Mouse (Mus musculus) CD4-positive helper T cell, adult 2 months (primary cell): ENCODE measurements around the gene Dusp15.

Experiments
- DNase-seq: peaks from one replicate; pipeline ENCODE4 v3.0.0-alpha.2; 2012; ENCODE audit warnings: low read depth, missing footprints, low spot score

Gene Dusp15

DNA sequence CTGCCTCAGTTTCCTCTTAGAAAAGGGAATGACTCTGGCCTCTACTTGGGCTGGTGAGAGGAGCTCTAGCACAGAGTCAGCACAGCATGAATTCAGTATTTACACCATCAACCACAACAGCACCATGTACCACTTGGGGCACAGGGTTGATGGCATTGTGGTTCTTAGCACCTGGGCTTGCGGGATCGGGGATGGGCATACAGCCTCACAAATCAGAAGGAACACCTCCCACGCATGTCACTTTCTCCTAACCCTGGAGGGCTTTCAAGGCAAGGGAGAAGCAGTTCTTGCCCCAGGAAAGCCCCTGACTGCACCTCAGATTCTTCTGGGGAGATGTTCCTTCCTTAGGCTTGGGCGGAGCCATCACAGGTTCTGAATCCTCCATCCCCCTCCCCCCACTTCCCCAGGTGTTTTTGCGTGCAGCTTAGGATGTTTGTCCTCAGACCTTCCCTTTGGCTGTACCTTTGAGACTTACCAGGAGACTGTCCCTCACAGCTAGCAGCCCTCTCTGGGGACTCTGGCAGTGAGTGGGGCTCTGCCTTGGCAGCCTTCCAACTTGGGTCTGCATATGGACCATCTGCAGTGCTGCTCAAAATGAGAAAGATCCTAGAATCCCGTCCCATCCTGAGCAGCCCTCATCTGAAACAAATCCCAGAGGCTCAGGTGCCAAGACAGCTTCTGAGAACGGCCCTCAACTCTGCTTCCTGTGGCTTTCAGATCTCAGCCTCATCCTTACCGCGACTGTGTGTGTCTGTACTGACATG lies 45.0 kb downstream of the Dusp15 start:
- peak; percentile 70 for DNase-seq

GRCm38 (mm10) chr2:152905036-152905829 lies 46.3 kb downstream of the Dusp15 start:
- peak; percentile 28 for DNase-seq

- peak; percentile 75 for DNase-seq
These were observed 47.3 kb downstream of the Dusp15 start for GRCm38 (mm10) chr2:152904127-152904643.

- DNase-seq: peak; percentile 25
These were observed 47.9 kb downstream of the Dusp15 start for GRCm38 (mm10) chr2:152903586-152903985.

DNA sequence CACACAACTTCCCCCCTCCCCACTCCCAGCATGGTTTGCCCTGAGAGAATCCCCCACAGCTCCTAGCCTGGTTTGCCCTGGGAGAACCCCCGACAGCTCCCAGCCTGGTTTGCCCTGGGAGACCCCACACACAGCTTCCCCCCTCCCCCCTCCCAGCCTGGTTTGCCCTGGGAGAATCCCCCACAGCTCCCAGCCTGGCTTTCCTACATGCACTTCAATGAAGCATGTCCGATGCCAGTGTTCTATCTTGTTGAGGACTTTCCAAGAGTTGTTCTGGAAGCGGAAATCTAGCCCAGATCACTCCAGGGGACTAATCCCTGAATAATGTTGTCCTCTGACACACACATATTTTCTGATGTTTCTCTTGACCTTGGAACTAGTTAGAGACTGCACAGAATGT lies 48.8 kb downstream of the Dusp15 start:
- no peak for DNase-seq

- DNase-seq: no peak
These were observed 50.2 kb downstream of the Dusp15 start for GRCm38 (mm10) chr2:152901296-152901695.

GRCm38 (mm10) chr2:152899011-152899410 lies 52.5 kb downstream of the Dusp15 start:
- DNase-seq: no peak

GRCm38 (mm10) chr2:152896926-152897325 lies 54.6 kb downstream of the Dusp15 start:
- no peak for DNase-seq

DNA sequence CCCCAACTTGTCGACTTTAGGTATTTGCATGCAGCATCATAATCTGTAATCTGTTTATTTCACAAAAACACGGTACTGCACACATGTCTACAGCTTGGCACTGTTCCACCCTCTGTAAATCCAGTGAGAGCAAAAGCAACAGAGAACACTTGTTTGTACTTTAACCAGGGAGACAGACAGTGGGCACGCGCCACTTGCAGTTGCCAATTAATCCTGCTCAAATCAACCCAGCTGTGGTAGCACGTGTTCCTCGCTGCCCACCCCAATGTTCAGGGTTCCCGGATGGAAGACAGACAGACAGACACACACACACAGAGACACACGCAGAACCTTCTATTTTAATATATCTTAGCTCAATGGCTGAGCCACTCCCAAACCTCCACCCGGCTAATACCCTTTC lies 55.7 kb downstream of the Dusp15 start:
- DNase-seq: no peak
